Mouse (Mus musculus) thymus, postnatal 36 days (tissue): ENCODE data around the gene Thg1l.

Source experiments
- DNase-seq, 2 experiments: peaks; one replicate each; pipeline ENCODE4 v3.0.0; 2022; ENCODE audit warnings: mixed read lengths in 2 of 2

Thg1l gene

GRCm38 (mm10) chr11:45955127-45955627 lies at the start of gene Thg1l:
Gene Thg1l (minus strand): TSS chr11:45955494.
- peak; percentile 89 to 91 for DNase-seq

- DNase-seq, result no peak
These were observed 36.8 kb upstream of the Thg1l start for GRCm38 (mm10) chr11:45992087-45992486.

GRCm38 (mm10) chr11:45991604-45992003 lies 36.3 kb upstream of the Thg1l start:
- no peak for DNase-seq

- no peak for DNase-seq
These were observed 25.6 kb upstream of the Thg1l start for GRCm38 (mm10) chr11:45980893-45981253.

GRCm38 (mm10) chr11:45979946-45980892 lies 24.9 kb upstream of the Thg1l start, which contains the start of gene Sox30:
Gene Sox30 (plus strand): TSS chr11:45980310.
- DNase-seq, result peak; percentile 27 to 58

- no peak for DNase-seq
These were observed 20.8 kb upstream of the Thg1l start for GRCm38 (mm10) chr11:45976061-45976460.

- no peak for DNase-seq
These were observed 19.2 kb upstream of the Thg1l start for GRCm38 (mm10) chr11:45974466-45974865.

GRCm38 (mm10) chr11:45973635-45974034 lies 18.3 kb upstream of the Thg1l start:
- no peak for DNase-seq

GRCm38 (mm10) chr11:45968466-45968865 lies 13.2 kb upstream of the Thg1l start:
- DNase-seq, result no peak

GRCm38 (mm10) chr11:45966896-45967295 lies 11.6 kb upstream of the Thg1l start:
- no peak for DNase-seq

GRCm38 (mm10) chr11:45960003-45960402 lies 4.7 kb upstream of the Thg1l start:
- DNase-seq, result no peak

- DNase-seq, result no peak
These were observed 4.3 kb upstream of the Thg1l start for GRCm38 (mm10) chr11:45959598-45959997.

GRCm38 (mm10) chr11:45947491-45947890 lies 7.8 kb downstream of the Thg1l start:
- no peak for DNase-seq

GRCm38 (mm10) chr11:45946796-45947195 lies 8.5 kb downstream of the Thg1l start:
- DNase-seq, result no peak

GRCm38 (mm10) chr11:45944643-45945156 lies 10.6 kb downstream of the Thg1l start, which contains the start of gene Lsm11:
Gene Lsm11 (minus strand): TSS chr11:45944935.
- peak; percentile 95 to 99 for DNase-seq

- DNase-seq, result peak; percentile 35 to 40
These were observed 11.2 kb downstream of the Thg1l start for GRCm38 (mm10) chr11:45943891-45944642.

GRCm38 (mm10) chr11:45943108-45943705 lies 12.1 kb downstream of the Thg1l start:
- no peak for DNase-seq

GRCm38 (mm10) chr11:45942281-45942680 lies 13.0 kb downstream of the Thg1l start:
- DNase-seq, result no peak

GRCm38 (mm10) chr11:45938917-45939316 lies 16.4 kb downstream of the Thg1l start:
- DNase-seq, result no peak

- DNase-seq, result no peak
These were observed 17.8 kb downstream of the Thg1l start for GRCm38 (mm10) chr11:45937478-45937877.

GRCm38 (mm10) chr11:45932771-45933170 lies 22.5 kb downstream of the Thg1l start:
- no peak for DNase-seq

- no peak for DNase-seq
These were observed 25.8 kb downstream of the Thg1l start for GRCm38 (mm10) chr11:45929541-45929940.

- DNase-seq, result no peak
These were observed 27.8 kb downstream of the Thg1l start for GRCm38 (mm10) chr11:45927456-45927855.
